Mouse (Mus musculus) 3134 (cell line): ENCODE measurements around the gene Reg2.
"Not testable (repeated sequence)": the region's sequence is repeated elsewhere in the genome, so short reads cannot be mapped to it uniquely, and the experiment has no call there.

Experiments used
- DNase-seq: peaks from one replicate; pipeline ENCODE4 v3.0.0-alpha.2; 2011; ENCODE audit warnings: low spot score; ENCODE audit not compliant: insufficient read length; ENCODE audit errors: extremely low read depth

The Reg2 gene

DNA sequence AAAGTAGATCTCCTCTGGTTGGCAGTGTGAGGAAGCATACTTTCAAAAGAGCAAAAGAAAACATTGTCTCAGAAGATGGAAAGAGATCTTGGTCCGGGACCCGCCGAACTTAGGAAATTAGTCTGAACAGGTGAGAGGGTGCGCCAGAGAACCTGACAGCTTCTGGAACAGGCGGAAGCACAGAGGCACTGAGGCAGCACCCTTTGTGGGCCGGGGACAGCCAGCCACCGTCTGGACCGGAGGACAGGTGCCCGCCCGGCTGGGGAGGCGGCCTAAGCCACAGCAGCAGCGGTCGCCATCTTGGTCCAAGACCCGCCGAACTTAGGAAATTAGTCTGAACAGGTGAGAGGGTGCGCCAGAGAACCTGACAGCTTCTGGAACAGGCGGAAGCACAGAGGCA is at the start of gene Reg2:
TSS of gene Reg2 (plus strand) at position 301 of the 400 bp plus-strand sequence.
- DNase-seq = not testable (repeated sequence)

- DNase-seq = no peak
These were observed 33.4 kb upstream of the Reg2 start for GRCm38 (mm10) chr6:78361971-78362563.

GRCm38 (mm10) chr6:78370357-78370756 is 25.1 kb upstream of the Reg2 start, which contains the start of gene Reg3b:
Gene Reg3b, plus strand, starts transcription at chr6:78370657.
- no peak for DNase-seq

- DNase-seq = no peak
These were observed 16.7 kb upstream of the Reg2 start, which contains the start of gene Reg3d for GRCm38 (mm10) chr6:78378765-78379164. Gene Reg3d, minus strand, starts transcription at chr6:78378865.

DNA sequence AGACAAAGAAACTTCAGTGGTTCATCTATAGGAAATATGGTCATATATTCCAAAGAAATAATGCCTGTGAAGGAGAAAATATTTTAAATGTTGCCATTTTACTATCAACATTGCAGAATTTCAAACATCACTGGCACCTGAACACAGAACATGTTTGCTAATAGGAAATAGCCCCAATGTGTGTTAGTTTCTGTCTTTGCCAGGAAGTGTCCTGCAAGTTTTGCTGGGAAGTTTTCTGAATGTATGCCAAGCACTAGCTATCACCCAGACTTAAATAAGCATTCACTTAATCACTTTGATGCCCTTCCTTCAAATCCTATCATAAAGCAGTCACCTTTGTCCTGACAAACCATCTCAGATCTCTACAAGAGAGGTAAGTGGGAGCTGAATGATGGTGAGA is 15.0 kb upstream of the Reg2 start, which contains the start of gene Reg3a:
TSS of gene Reg3a (plus strand) at position 301 of the 400 bp plus-strand sequence.
- no peak for DNase-seq

DNA sequence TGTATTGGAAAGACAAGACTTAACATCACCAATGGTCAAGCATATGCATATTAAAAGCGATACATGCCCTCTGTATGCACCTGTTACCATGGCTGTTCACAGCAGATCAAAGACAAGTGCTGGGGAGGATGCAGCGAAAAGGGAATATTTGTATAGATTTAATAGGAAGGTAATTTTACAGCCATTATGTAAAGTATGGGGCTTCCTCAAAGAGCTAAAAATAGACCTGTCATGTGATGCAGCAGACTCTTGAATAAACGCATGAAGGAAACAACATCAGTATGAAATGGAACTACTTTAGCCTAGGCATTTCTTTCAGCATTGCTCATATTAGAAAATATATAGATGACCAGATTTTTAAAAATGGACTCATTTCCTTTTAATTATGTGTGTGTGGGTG is 9.8 kb upstream of the Reg2 start:
- no peak for DNase-seq

DNA sequence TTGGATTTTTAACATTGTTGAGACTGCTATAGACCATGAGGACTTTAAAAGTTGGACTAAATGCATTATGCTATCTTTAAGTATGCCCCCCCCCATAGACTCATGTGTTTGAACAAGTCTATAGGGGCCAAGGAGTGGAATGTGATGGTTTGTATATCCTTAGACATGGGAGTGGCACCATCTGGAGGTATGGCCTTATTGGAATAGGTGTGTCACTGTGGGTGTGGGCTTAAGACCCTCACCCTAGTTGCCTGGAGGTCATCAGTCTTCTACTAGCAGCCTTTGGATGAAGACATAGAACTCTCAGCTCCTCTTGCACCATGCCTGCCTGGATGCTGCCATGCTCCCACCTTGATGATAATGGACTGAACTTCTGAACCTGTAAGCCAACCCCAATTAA is 27.0 kb downstream of the Reg2 start, which contains the start of gene Reg1:
TSS of gene Reg1 (plus strand) at position 301 of the 400 bp plus-strand sequence.
- not testable (repeated sequence) for DNase-seq

DNA sequence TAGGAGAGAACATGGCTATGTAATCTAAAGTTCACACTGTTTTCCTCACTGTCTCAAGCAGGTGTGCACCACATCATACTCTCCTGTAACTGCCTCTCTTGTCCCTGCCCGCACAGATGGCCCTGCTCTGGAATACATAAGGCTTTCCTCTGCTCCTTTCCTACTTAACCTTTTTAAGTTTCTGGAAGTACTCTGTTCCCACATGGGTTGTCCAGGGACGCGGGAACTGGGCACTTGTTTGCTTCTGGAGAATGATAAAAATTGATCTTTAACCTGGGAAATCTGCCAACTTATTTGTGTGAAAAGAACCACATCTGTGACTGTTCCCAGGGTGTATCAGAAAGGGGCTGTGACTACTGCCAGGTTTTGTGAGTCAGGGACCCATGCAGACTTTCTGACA is 30.1 kb downstream of the Reg2 start:
- DNase-seq = no peak

DNA sequence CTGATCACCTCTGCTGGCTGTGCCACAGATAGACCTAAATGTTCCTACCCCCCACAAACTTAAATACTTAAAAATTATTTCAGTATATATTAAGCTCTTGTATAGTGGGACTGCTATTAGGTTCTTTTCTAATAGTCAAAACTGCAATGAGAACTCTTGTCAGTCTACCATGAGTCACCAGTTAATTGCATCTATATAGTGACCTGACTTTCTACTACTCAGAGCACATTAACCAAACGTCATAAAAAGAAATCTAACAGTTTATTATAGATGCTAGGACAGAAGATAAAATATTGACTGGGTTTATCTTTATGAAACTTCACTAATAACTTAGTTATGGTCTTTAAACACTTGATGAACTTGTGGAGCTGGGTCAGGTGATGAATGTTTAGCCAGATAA is 51.8 kb downstream of the Reg2 start:
- DNase-seq = no peak

GRCm38 (mm10) chr6:78448409-78448808 is 53.0 kb downstream of the Reg2 start:
- DNase-seq = no peak

DNA sequence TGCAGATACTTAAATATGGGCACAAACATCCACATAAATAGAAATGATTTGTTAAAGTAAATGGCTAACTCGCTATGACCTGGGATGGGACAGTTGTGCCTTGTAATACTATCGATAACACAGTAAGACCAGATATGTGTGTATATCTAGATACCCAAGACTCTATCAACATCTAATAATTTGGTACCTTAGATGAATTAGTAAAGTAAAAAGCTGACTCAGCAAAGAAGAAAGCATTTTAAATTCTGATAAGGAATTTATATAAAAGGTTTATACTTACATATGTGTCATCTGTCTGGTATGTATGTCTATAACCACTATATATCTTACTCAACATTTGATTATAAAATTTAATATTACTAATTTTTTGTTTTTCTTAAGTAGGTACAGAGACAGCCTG is 57.4 kb downstream of the Reg2 start:
- no peak for DNase-seq
